Mouse (Mus musculus): ENCODE data around the gene Csf2.

The Csf2 gene

GRCm38 (mm10) chr11:54236939-54237338 is 12.5 kb downstream of the Csf2 start:
- no peak for DNase-seq (ENCODE audit: low spot score)

DNA sequence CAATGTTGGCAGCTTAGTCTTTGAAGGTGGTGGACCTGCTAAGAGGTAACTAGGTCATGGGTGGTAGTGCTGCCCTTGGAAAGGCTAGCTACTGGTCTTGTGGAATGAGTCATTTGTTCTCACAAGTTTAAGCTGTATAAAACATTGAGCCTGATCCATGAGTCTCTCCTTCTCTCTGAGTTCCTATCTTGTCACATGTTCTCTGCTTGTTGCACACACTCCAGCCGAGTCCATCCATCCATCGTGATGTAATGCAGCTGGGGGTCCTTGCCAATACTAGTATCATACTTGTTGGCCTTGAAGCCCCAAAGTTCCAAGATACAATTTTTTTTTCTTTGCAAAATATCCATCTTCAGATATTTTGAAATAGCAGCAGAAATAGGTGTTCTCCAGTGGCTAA is 22.0 kb downstream of the Csf2 start:
- no peak for DNase-seq (ENCODE audit: low spot score)

- DNase-seq (ENCODE audit: low spot score), result no peak
Measured at GRCm38 (mm10) chr11:54224475-54224986, 24.9 kb downstream of the Csf2 start.

GRCm38 (mm10) chr11:54223637-54224474 is 25.6 kb downstream of the Csf2 start:
- no peak for DNase-seq (ENCODE audit: low spot score)

DNA sequence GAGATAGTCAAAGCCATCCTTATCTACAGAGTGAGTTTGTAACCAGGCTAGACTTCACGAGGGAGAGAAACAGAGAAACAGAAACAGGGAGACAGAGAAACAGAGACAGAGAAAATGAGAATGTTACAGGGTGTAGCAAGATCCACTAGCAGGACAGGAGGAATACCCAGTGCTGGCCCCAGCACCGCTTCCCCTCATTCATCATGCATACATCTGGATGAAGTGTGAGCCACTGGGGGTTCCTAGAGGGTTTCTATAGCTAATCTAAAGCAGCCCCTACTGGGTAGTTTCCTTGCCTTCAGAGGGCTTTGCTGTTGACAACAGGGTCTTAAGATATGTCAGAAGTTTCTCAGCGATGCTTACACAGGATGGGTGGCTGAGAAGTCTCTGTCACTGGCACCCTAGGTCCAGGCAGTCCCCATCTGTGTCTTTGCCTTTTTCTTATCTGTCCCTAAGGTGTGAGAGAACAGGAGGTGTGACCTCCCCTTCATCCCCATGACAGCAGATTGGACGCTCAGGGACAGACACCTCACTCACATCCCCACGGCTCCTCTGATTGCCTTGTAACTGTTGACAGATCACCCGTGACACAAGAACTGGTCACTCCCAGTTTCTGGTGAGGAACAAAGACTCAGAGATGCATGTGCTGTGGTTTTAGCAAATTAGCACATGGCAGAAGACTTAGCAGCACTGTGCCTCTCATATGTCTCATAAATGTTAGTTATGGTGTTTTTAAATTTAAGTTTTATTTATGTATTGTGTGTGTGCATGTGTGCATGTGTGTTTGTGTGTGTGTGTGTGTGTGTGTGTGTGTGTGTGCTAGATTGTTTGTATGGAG is 29.3 kb downstream of the Csf2 start:
- no peak for DNase-seq (ENCODE audit: low spot score)

DNA sequence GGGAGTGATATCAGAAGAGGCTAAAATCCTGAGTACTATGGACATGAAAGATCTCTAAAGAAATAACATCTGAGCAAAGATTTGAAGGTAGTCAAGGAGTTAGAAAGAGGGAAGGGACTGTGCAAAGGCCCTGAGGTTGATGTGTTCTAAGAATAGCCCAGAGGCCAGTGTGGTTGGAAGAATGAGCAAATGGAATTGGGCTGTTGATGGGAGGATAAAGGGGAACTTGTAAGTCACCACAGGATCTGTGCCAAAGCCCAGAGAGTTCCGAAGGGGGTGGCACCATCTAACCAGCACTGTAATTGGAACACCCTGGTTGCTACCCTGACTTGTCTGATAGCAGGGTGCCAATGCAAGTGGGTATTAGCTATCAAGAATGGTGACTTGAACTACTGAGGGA is 30.3 kb downstream of the Csf2 start:
- no peak for DNase-seq (ENCODE audit: low spot score)

DNA sequence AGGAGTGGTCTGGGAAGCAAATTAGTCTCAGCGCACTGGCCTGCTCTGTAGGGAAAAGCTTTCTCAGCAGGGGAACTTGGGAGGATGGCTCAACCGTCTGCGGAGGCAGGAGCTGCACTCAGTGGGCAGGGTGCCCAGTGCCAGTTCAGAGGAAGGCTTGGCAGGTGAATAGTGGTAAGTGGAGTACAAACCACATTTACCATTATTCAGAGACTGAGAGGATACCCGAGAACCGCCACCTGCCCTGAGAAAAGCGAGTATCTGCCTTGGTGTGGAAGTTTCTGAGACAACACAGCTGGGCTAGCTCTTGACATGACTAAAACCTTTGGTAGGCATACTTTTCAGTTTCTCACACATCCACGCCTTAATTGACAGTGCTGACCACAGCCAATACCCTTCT is 32.1 kb downstream of the Csf2 start:
- no peak for DNase-seq (ENCODE audit: low spot score)

GRCm38 (mm10) chr11:54216091-54216490 is 33.4 kb downstream of the Csf2 start:
- DNase-seq (ENCODE audit: low spot score), result no peak

DNA sequence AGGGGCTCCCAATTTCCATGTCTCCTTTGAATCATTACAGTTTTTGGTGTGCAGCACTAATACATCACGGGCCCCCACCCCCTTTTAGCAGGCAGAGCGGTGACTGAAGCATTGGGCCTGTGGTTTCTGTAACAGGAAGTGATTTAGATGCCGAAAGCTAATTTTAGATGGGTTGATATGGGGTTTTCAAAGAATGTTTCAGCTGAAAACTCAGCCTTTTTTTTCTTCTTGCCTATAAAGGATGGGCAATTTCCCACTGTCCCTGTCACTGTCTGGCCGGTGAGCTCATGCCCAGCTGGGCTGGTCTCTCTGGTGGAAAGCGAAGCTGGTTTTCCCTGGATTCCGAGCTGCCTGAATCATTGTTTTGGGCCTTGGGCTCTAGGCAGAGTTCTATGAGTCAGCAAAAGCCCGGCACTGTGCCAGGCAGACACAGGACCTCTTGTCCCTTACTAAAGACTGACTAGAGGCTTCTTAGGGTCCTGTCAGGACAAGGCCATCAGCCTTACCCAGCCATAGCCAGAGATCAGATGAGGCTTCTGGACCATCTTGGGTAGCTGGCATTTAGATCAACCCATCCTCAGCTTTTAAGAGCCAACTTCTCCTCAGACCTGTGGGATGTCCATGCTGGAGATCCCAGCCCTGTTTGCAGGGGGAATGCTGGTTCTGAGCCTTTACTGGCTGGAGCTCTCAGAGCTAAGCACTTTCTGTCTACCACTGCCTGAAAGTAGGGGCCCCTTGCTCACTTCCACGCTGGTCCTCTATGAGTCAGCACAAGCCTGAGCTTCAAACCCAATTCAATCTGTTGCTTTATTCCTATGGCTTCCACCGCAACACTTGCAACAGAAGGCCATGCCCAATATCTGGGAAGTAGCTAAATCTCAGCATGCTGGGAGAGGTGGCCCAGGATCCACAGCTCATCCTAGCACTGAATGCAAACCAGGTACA is 34.7 kb downstream of the Csf2 start:
- DNase-seq (ENCODE audit: low spot score), result peak; percentile 4

DNA sequence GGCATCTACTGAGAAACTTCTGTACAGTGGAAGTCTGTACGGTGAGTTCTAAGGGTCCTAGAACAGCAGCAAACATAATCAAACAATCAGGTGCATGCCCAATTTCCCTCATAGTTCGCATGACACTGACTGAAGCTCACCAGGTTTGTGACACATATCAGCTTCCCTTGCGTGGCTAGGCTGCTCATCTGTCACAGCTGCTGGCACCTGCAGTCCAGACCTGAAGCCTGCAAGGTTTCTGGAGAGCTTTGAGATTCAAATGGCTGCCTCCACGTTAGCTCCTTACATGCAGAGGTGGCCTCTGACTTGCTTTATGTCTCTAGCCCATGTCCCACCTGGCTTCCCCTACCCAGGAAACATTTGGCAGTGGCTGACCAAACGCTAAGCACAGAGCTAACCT is 35.8 kb downstream of the Csf2 start:
- DNase-seq (ENCODE audit: low spot score), result no peak

- no peak for DNase-seq (ENCODE audit: low spot score)
Measured at GRCm38 (mm10) chr11:54206993-54207392, 42.5 kb downstream of the Csf2 start.

GRCm38 (mm10) chr11:54205366-54205765 is 44.1 kb downstream of the Csf2 start:
- DNase-seq (ENCODE audit: low spot score), result no peak

GRCm38 (mm10) chr11:54204781-54205180 is 44.7 kb downstream of the Csf2 start:
- DNase-seq (ENCODE audit: low spot score), result no peak

DNA sequence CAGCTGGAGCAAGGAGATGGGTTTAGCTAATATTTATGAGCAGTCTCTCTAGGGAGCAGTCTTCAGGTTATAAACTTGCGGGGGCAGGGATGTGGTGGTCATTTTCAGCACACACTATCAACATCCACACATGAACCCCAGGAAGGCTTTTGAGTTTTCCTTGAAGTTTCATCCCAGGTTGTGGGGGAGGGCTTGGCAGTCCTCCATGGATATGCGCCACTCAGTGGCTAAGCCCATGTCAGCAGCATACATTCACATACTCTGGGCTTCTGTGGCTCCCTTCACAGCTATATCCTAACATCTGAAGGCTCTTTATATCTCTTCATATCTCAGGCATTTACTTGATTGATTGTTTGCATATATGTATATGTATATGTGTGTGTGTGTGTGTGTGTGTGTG is 46.3 kb downstream of the Csf2 start:
- no peak for DNase-seq (ENCODE audit: low spot score)

- DNase-seq (ENCODE audit: low spot score), result no peak
Measured at GRCm38 (mm10) chr11:54201881-54202685, 47.4 kb downstream of the Csf2 start.

DNA sequence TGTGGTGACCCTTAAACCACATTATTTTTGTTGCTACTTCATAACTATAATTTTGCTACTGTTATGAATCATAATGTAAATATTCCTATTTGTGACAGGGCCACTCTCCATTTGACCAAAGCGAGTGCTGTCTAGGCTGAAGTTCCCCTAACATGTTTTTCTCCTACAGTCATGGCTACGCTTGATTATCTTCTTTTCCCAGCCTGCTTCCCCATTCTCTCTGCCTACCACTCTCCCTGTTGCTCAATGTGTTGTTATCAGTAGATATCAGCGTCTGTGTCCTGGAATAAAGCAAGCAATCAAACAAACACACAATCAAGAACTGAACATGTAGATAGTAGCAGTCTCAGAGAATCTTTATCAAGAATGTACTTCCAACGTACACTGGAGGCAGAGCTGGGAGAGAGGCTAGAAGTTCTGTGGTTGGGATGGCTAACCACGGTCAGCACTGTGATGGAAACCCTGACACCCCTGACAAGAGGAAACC is 48.1 kb downstream of the Csf2 start:
- peak; percentile 4 for DNase-seq (ENCODE audit: low spot score)

Measured in c-Kit-positive CD71-positive TER-119-positive erythroid progenitor cells, embryonic 14.5 days (primary cell).